Mouse (Mus musculus): ENCODE data around the gene Ggt6.
"Not testable (repeated sequence)": the region's sequence is repeated elsewhere in the genome, so short reads cannot be mapped to it uniquely, and the experiment has no call there.

Ggt6 gene

GRCm38 (mm10) chr11:72411093-72411921, 24.0 kb upstream of the Ggt6 start, which contains the start of gene Smtnl2:
Gene Smtnl2, minus strand, starts transcription at chr11:72411713.
- DNase-seq (ENCODE audit: low read depth), result no peak

GRCm38 (mm10) chr11:72411945-72412344, 23.4 kb upstream of the Ggt6 start:
- no peak for DNase-seq (ENCODE audit: low read depth)

- DNase-seq (ENCODE audit: low read depth), result no peak
These were observed 22.3 kb upstream of the Ggt6 start for GRCm38 (mm10) chr11:72413016-72413415.

GRCm38 (mm10) chr11:72413601-72414190, 21.6 kb upstream of the Ggt6 start:
- DNase-seq (ENCODE audit: low read depth), result no peak

- no peak for DNase-seq (ENCODE audit: low read depth)
These were observed 20.2 kb upstream of the Ggt6 start for GRCm38 (mm10) chr11:72415155-72415554.

- no peak for DNase-seq (ENCODE audit: low read depth)
These were observed 18.7 kb upstream of the Ggt6 start for GRCm38 (mm10) chr11:72416666-72417065.

- DNase-seq (ENCODE audit: low read depth), result no peak
These were observed 17.9 kb upstream of the Ggt6 start for GRCm38 (mm10) chr11:72417376-72417775.

- DNase-seq (ENCODE audit: low read depth), result no peak
These were observed 17.1 kb upstream of the Ggt6 start for GRCm38 (mm10) chr11:72418227-72418626.

- DNase-seq (ENCODE audit: low read depth), result no peak
These were observed 16.3 kb upstream of the Ggt6 start for GRCm38 (mm10) chr11:72419006-72419405.

- DNase-seq (ENCODE audit: low read depth), result no peak
These were observed 14.7 kb upstream of the Ggt6 start for GRCm38 (mm10) chr11:72420460-72421122.

GRCm38 (mm10) chr11:72421518-72422278, 13.6 kb upstream of the Ggt6 start:
- no peak for DNase-seq (ENCODE audit: low read depth)

GRCm38 (mm10) chr11:72423686-72424085, 11.6 kb upstream of the Ggt6 start:
- DNase-seq (ENCODE audit: low read depth), result no peak

GRCm38 (mm10) chr11:72425201-72425600, 10.1 kb upstream of the Ggt6 start:
- no peak for DNase-seq (ENCODE audit: low read depth)

- no peak for DNase-seq (ENCODE audit: low read depth)
These were observed 8.4 kb upstream of the Ggt6 start for GRCm38 (mm10) chr11:72426884-72427283.

GRCm38 (mm10) chr11:72428694-72429093, 6.6 kb upstream of the Ggt6 start:
- peak; percentile 26 for DNase-seq (ENCODE audit: low read depth)

GRCm38 (mm10) chr11:72429288-72429690, 6.0 kb upstream of the Ggt6 start:
- peak; percentile 51 for DNase-seq (ENCODE audit: low read depth)

GRCm38 (mm10) chr11:72430311-72431068, 4.8 kb upstream of the Ggt6 start:
- not testable (repeated sequence) for DNase-seq (ENCODE audit: low read depth)

- no peak for DNase-seq (ENCODE audit: low read depth)
These were observed 344 bp downstream of the Ggt6 start for GRCm38 (mm10) chr11:72435694-72436045.

GRCm38 (mm10) chr11:72436271-72436670, 945 bp downstream of the Ggt6 start:
- no peak for DNase-seq (ENCODE audit: low read depth)

- DNase-seq (ENCODE audit: low read depth), result no peak
These were observed 1.7 kb downstream of the Ggt6 start for GRCm38 (mm10) chr11:72436756-72437650.

All from fibroblast of lung, adult 2 months (primary cell).